Mouse (Mus musculus) E14TG2a.4 (cell line): ENCODE measurements around the gene Spata1.

Experiments used
- CTCF ChIP-seq: conservative IDR thresholded peaks from 2 replicates; pipeline ENCODE4 v1.5.1; 2014; ENCODE audit warnings: low read length
- POU5F1 ChIP-seq: IDR thresholded peaks from 2 replicates; pipeline ENCODE4 v1.6.1; 2014; ENCODE audit warnings: low read length, borderline replicate concordance

DNA sequence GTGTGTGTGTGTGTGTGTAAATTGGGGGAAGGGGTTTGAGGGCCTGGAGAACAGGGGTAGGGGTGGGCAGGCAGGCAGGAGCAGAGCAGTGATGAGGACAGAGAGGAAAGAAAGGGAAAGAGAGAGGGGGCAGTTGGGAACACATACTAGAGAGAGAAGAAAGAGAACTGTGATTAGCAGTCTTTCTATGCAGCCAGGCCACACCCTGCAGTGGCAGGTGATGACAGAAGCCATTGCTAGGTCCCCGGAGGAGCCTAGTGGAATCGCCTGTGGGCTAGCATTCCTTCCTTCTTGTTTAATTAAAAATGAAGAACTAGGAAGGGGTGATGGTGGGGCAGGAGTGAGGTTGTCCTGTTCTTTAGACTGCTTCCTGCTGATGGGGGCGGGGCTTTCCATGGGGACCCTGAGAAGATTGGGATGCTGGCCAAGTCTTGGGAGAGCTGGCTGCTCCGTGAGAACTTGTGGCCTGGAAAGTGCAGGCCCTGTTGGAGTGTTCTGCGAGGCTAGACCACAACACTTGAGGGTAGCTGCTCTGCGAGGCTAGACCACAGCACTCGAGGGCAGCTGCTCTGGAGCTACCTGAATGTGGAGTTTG, 75.2 kb downstream of the Spata1 start:
- no peak for TF ChIP-seq CTCF
- no peak for TF ChIP-seq POU5F1
